Mouse (Mus musculus) liver, embryonic 11.5 days (tissue): Measurements from ENCODE around the gene Myo5a. TPM values are rescaled to one million over a fixed set of nuclear protein-coding genes. Genes with fewer than 3 reads are reported as not detected.
A peak's percentile ranks its signal among the peaks of the same experiment; 100 is the strongest.

Source experiments
- ATAC-seq: fragments of 200-750 bp; cut with Nextera tagmentation; replicated peaks from 2 replicates; pipeline ENCODE4 v1.8.0; 2017; ENCODE audit warnings: moderate number of reproducible peaks, mild to moderate bottlenecking, moderate TSS enrichment, moderate library complexity; ENCODE audit not compliant: low FRiP score
- DNase-seq: peaks from one replicate; pipeline ENCODE4 v3.0.0-alpha.2; 2017; ENCODE audit warnings: low spot score
- H3K27ac ChIP-seq: fragments of 300-500 bp; sonication (generic); 2 replicates; pipeline ENCODE4 v1.5.1; 2014; ENCODE audit warnings: mild to moderate bottlenecking, low read depth, low read length, control low read depth
- H3K27me3 ChIP-seq: fragments of 300-500 bp; sonication (generic); replicated peaks from 2 replicates; pipeline ENCODE4 v1.6.1; 2014; ENCODE audit warnings: low read length, mixed read lengths; ENCODE audit not compliant: control insufficient read depth, insufficient read depth
- H3K36me3 ChIP-seq: fragments of 300-500 bp; sonication (generic); 2 replicates; pipeline ENCODE4 v1.6.1; 2014; ENCODE audit warnings: mild to moderate bottlenecking, low read length, moderate library complexity, mixed read lengths; ENCODE audit not compliant: control insufficient read depth, insufficient read depth
- H3K4me1 ChIP-seq: fragments of 300-500 bp; sonication (generic); replicated peaks from 2 replicates; pipeline ENCODE4 v1.6.1; 2014; ENCODE audit warnings: low read length, mixed read lengths; ENCODE audit not compliant: control insufficient read depth, insufficient read depth
- H3K4me2 ChIP-seq: fragments of 300-500 bp; sonication (generic); 2 replicates; pipeline ENCODE4 v1.6.1; 2014; ENCODE audit warnings: mild to moderate bottlenecking, control low read depth, moderate library complexity
- H3K4me3 ChIP-seq: fragments of 300-500 bp; sonication (generic); 2 replicates; pipeline ENCODE4 v1.5.1; 2014; ENCODE audit warnings: low read depth, low read length, control low read depth
- H3K9ac ChIP-seq: fragments of 300-500 bp; sonication (generic); 2 replicates; pipeline ENCODE4 v1.6.1; 2014; ENCODE audit warnings: low read depth, low read length, control low read depth
- H3K9me3 ChIP-seq: fragments of 300-500 bp; sonication (generic); 2 replicates; pipeline ENCODE4 v1.6.1; 2016; ENCODE audit warnings: low read length, inconsistent platforms, mixed read lengths; ENCODE audit not compliant: control insufficient read depth
- WGBS: fragments of 180-500 bp; shearing (Covaris S2); extraction: QIAGEN DNeasy Blood & Tissue Kit; methylation state at CpG from one replicate; pipeline ENCODE4 v1.1.7; 2014; 5-methylcytosine and 5-hydroxymethylcytosine counted together
- polyA plus RNA-seq: library from polyadenylated mRNA; unstranded; fragments of >200 nt; fragmentation: Nextera tagmentation; extraction: Ambion mirVana; gene quantifications from 2 replicates; pipeline ENCODE4 v1.2.1, GENCODE M21; 2014

Myo5a gene
- polyA plus RNA-seq, 1 experiment from 2014 or later = 7.5 TPM

GRCm38 (mm10) chr9:75231841-75232746 is 161.3 kb downstream of the Myo5a start, which contains the start of gene Myo5c:
Gene Myo5c, plus strand, starts transcription at chr9:75232020.
- peak; percentile 40 for DNase-seq
- peak; percentile 15; the same call in 1 of the 2 replicates for ATAC-seq
- Histone ChIP-seq H3K27ac (no peak within 1 kb of the TSS), H3K4me3 (peak within 1 kb of the TSS; percentile 44), H3K27me3 (peaks cover 39% of the 10 kb centered on the region), H3K36me3 (no peaks in the 10 kb centered on the region), H3K9me3 (no peaks in the 10 kb centered on the region), H3K4me2 (peak within 1 kb of the TSS; percentile 76), H3K4me1 (peaks cover 7% of the 10 kb centered on the region), H3K9ac (no peak within 1 kb of the TSS)
- 5% methylated on average over 48 of the region's 48 CpGs for WGBS

- Histone ChIP-seq H3K9ac (no peak overlapping the region), H3K9me3 (no peaks in the 10 kb centered on the region), H3K36me3 (no peaks in the 10 kb centered on the region), H3K4me1 (peaks cover 7% of the 10 kb centered on the region), H3K27me3 (peaks cover 39% of the 10 kb centered on the region), H3K4me3 (no peak overlapping the region), H3K27ac (no peak overlapping the region), H3K4me2 (no peak overlapping the region)
- ATAC-seq (no peak), DNase-seq (peak; percentile 25)
- WGBS = 42% methylated on average over 8 of the region's 8 CpGs
These were observed 162.0 kb downstream of the Myo5a start for GRCm38 (mm10) chr9:75232860-75233259.

GRCm38 (mm10) chr9:75234271-75234741 is 163.5 kb downstream of the Myo5a start:
- WGBS = 26% methylated on average over 7 of the region's 7 CpGs
- H3K4me1 ChIP-seq = peaks cover 7% of the 10 kb centered on the region
- H3K4me3 ChIP-seq = no peak overlapping the region
- DNase-seq (no peak), ATAC-seq (no peak)
- H3K9me3 ChIP-seq = no peaks in the 10 kb centered on the region
- no peaks in the 10 kb centered on the region for H3K36me3 ChIP-seq
- H3K4me2 ChIP-seq = no peak overlapping the region
- no peak overlapping the region for H3K27ac ChIP-seq
- H3K9ac ChIP-seq = no peak overlapping the region
- peaks cover 39% of the 10 kb centered on the region for H3K27me3 ChIP-seq

GRCm38 (mm10) chr9:75234983-75235627 is 164.3 kb downstream of the Myo5a start:
- Histone ChIP-seq H3K27me3 (peaks cover 39% of the 10 kb centered on the region), H3K4me1 (peaks cover 7% of the 10 kb centered on the region), H3K27ac (no peak overlapping the region), H3K9ac (no peak overlapping the region), H3K4me3 (no peak overlapping the region), H3K4me2 (no peak overlapping the region), H3K36me3 (no peaks in the 10 kb centered on the region), H3K9me3 (no peaks in the 10 kb centered on the region)
- ATAC-seq (no peak), DNase-seq (no peak)
- 72% methylated on average over 12 of the region's 12 CpGs for WGBS

DNA sequence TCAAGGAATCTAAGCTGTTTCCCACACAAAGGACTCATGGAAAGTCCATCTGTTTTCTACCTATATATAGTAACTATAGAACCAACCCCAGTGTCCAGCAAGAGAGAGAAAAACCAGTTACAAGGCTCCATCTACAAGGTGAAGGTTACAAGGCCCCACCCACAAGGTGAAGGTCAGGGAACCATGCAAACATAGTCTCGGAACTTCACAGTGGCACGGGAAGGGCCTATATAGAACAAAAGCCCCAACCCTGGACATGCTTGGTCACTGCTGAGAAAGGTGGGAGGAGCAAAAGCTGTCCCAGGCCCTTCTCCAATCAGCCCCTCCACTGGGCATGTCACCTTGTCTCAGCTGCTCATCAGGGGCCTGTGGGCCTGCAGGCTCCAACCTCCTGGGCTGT is 164.9 kb downstream of the Myo5a start:
- 65% methylated on average over 2 of the region's 2 CpGs for WGBS
- Histone ChIP-seq H3K4me2 (no peak overlapping the region), H3K4me1 (peaks cover 7% of the 10 kb centered on the region), H3K27ac (no peak overlapping the region), H3K9ac (no peak overlapping the region), H3K27me3 (peaks cover 38% of the 10 kb centered on the region), H3K9me3 (no peaks in the 10 kb centered on the region), H3K36me3 (no peaks in the 10 kb centered on the region), H3K4me3 (no peak overlapping the region)
- DNase-seq = no peak
- ATAC-seq = no peak

DNA sequence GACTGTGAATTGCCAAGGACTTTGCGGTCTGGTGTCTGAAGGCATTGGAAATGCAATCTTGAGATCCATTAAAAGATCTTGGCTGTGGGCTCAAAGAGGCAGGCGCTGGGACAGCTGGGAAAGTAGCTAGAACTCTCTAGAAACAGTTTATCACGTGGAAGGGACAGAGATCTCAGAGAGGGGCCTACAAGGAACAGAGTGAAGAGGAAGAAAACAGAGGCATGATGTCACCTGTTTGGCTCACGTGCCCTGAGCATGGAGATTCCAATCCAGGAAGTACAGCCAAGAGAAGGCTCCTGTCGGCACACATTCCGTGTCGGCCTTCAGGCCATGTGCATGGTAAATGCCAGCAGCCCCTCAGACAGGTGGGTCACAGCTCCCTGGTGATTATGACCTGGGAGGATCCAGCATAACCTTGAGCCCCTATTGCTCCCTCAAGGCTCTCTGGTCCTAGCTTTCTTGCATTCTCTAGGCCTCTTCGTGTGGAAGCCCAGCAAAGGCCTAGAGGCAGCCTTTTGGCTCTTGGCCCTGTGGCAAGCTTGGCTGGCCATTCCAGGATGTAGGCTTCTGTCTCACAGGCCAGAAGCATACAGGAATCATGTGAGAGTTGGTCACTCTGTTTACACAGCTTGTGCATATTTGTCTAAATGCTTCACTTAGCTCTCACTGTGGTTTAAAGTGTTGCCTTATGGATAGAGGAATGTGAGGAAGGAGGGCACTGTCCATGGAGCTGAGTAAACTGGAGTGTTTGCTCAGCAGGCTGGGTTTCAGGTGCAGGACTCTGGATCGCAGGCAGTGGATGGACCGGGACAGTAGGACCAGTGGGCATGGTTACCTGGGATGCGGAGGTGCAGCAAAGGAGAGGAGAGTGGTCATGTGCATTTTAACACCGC is 165.8 kb downstream of the Myo5a start:
- peak; percentile 36; the same call in 1 of the 2 replicates for ATAC-seq
- no peaks in the 10 kb centered on the region for H3K9me3 ChIP-seq

DNA sequence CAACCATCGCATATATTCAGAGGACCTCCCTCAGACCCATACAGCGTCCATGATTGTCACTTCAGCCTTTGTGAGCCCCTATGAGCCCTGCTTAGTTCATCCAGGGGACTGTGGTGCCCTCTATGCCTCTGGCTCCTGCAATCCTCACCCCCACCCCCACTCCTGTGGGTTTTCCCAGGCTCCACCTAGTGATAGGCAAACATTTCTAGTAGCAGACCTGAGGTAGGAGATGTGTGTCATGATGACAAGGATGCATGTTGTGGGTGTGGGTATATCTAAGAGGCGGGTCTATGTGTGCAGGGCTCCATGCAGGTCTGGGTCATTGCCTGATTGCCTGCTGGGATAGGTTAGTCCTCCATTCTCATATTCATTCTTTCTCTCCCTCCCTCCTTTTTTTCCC is 167.4 kb downstream of the Myo5a start:
- no peak overlapping the region for H3K9ac ChIP-seq
- H3K4me1 ChIP-seq = no peaks in the 10 kb centered on the region
- 70% methylated on average over 3 of the region's 3 CpGs for WGBS
- no peak overlapping the region for H3K4me2 ChIP-seq
- H3K27ac ChIP-seq = no peak overlapping the region
- ATAC-seq (no peak), DNase-seq (no peak)
- H3K9me3 ChIP-seq = no peaks in the 10 kb centered on the region
- no peak overlapping the region for H3K4me3 ChIP-seq
- peaks cover 14% of the 10 kb centered on the region for H3K27me3 ChIP-seq
- no peaks in the 10 kb centered on the region for H3K36me3 ChIP-seq

More for the DNA sequence above, 165.8 kb downstream of the Myo5a start:
- Histone ChIP-seq H3K4me2 (no peak overlapping the region), H3K4me3 (no peak overlapping the region), H3K27me3 (peaks cover 29% of the 10 kb centered on the region), H3K27ac (no peak overlapping the region), H3K9ac (no peak overlapping the region), H3K36me3 (no peaks in the 10 kb centered on the region), H3K4me1 (peaks cover 7% of the 10 kb centered on the region)
- no peak for DNase-seq
- WGBS = 80% methylated on average over 12 of the region's 12 CpGs

DNA sequence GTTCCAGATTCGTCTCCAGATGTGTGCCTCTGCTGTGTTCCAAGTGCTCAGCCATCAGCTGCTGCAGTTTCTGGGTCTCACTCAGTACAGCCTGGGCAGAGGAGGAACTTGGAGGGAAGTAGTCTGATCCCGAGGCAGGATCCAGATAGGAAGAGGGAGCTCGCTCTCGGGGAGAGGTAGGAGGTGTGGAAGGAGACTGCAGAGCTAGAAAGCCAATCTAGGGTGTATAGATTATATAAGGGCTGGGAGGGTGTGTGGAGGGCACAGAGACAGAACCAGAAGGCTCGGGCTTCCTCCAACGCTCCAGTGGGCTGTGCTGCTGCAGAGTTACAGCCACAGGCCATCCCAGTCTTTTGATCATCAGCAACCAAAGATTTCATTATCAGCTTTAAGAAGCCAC is 172.2 kb downstream of the Myo5a start:
- WGBS = 57% methylated on average over 6 of the region's 6 CpGs
- no peak for ATAC-seq
- Histone ChIP-seq H3K4me2 (no peak overlapping the region), H3K27me3 (no peaks in the 10 kb centered on the region; the same call in 1 of the 2 replicates), H3K4me3 (no peak overlapping the region), H3K27ac (no peak overlapping the region), H3K9me3 (no peaks in the 10 kb centered on the region), H3K36me3 (no peaks in the 10 kb centered on the region), H3K4me1 (no peaks in the 10 kb centered on the region), H3K9ac (no peak overlapping the region)
- no peak for DNase-seq
